Mouse (Mus musculus) spleen, adult 18-20 months (tissue): ENCODE data around the gene Cope.

ENCODE experiments used
- DNase-seq, 2 experiments: peaks; one replicate each; pipeline ENCODE4 v3.0.0; 2022; ENCODE audit warnings: mixed read lengths in 2 of 2

Gene Cope

GRCm38 (mm10) chr8:70351035-70351999, 49.0 kb downstream of the Cope start:
- DNase-seq = no peak

- no peak for DNase-seq
Observed at GRCm38 (mm10) chr8:70352000-70352384, 49.7 kb downstream of the Cope start.

GRCm38 (mm10) chr8:70352657-70353151, 50.4 kb downstream of the Cope start:
- no peak for DNase-seq

- DNase-seq = peak; percentile 99
Observed at GRCm38 (mm10) chr8:70353194-70353817, 51.0 kb downstream of the Cope start, which contains the start of gene Upf1. Gene Upf1, minus strand, starts transcription at chr8:70353278.

GRCm38 (mm10) chr8:70354004-70354403, 51.7 kb downstream of the Cope start:
- DNase-seq = no peak

- DNase-seq = no peak
Observed at GRCm38 (mm10) chr8:70356111-70356510, 53.8 kb downstream of the Cope start.

GRCm38 (mm10) chr8:70359411-70359810, 57.1 kb downstream of the Cope start:
- no peak for DNase-seq

GRCm38 (mm10) chr8:70360769-70361168, 58.5 kb downstream of the Cope start:
- DNase-seq = no peak

- DNase-seq = no peak
Observed at GRCm38 (mm10) chr8:70361484-70362032, 59.2 kb downstream of the Cope start.
